Mouse (Mus musculus): ENCODE results near the gene Fpr1. TPM values are rescaled to one million over a fixed set of nuclear protein-coding genes. Genes with fewer than 3 reads are reported as not detected.

Fpr1 gene
- polyA plus RNA-seq, 1 experiment from 2014 or later = 0.21 TPM

- H3K9ac ChIP-seq (ENCODE audit: low read length) = no peak within 1 kb of the TSS
- no peaks in the 10 kb centered on the region for H3K9me3 ChIP-seq (replicated peaks; ENCODE audit: control insufficient read depth, low read length)
- H3K36me3 ChIP-seq (ENCODE audit: control insufficient read depth, insufficient read depth) = no peaks in the 10 kb centered on the region
- no peak within 1 kb of the TSS for H3K4me2 ChIP-seq (ENCODE audit: low read depth, low read length)
- H3K27me3 ChIP-seq (ENCODE audit: control insufficient read depth, insufficient read depth, low read length) = no peaks in the 10 kb centered on the region
- H3K27ac ChIP-seq (ENCODE audit: low read length) = no peak within 1 kb of the TSS
- WGBS = 36% methylated on average over 1 of the region's 1 CpGs
- no peak within 1 kb of the TSS for H3K4me3 ChIP-seq (ENCODE audit: low read length)
- H3K4me1 ChIP-seq (ENCODE audit: control insufficient read depth, insufficient read depth, low read length) = no peaks in the 10 kb centered on the region
- no peak for ATAC-seq (replicated peaks; ENCODE audit: extremely low read depth, insufficient read depth, low FRiP score)
These were observed 4.1 kb upstream of the Fpr1 start, which contains the start of the genes Fpr2 and Fpr3 for GRCm38 (mm10) chr17:17887774-17888248. Fpr2 (plus strand) TSS chr17:17887824. Fpr3 (plus strand) TSS chr17:17887852.

- Histone ChIP-seq H3K4me1 (ENCODE audit: control insufficient read depth, insufficient read depth, low read length) (no peaks in the 10 kb centered on the region), H3K27ac (ENCODE audit: low read length) (no peak overlapping the region), H3K9me3 (replicated peaks; ENCODE audit: control insufficient read depth, low read length) (no peaks in the 10 kb centered on the region), H3K9ac (ENCODE audit: low read length) (no peak overlapping the region), H3K36me3 (ENCODE audit: control insufficient read depth, insufficient read depth) (no peaks in the 10 kb centered on the region), H3K27me3 (ENCODE audit: control insufficient read depth, insufficient read depth, low read length) (no peaks in the 10 kb centered on the region), H3K4me2 (ENCODE audit: low read depth, low read length) (no peak overlapping the region), H3K4me3 (ENCODE audit: low read length) (no peak overlapping the region)
- WGBS = 74% methylated on average over 3 of the region's 3 CpGs
- no peak for ATAC-seq (replicated peaks; ENCODE audit: extremely low read depth, insufficient read depth, low FRiP score)
These were observed 1.1 kb downstream of the Fpr1 start for GRCm38 (mm10) chr17:17882672-17883071.

GRCm38 (mm10) chr17:17879347-17879746 lies 4.4 kb downstream of the Fpr1 start:
- no peak for ATAC-seq (replicated peaks; ENCODE audit: extremely low read depth, insufficient read depth, low FRiP score)
- no peaks in the 10 kb centered on the region for H3K9me3 ChIP-seq (replicated peaks; ENCODE audit: control insufficient read depth, low read length)
- H3K9ac ChIP-seq (ENCODE audit: low read length) = no peak overlapping the region
- no peak overlapping the region for H3K27ac ChIP-seq (ENCODE audit: low read length)
- no peak overlapping the region for H3K4me2 ChIP-seq (ENCODE audit: low read depth, low read length)
- no peak overlapping the region for H3K4me3 ChIP-seq (ENCODE audit: low read length)
- WGBS = 71% methylated on average over 1 of the region's 1 CpGs
- no peaks in the 10 kb centered on the region for H3K4me1 ChIP-seq (ENCODE audit: control insufficient read depth, insufficient read depth, low read length)
- H3K27me3 ChIP-seq (ENCODE audit: control insufficient read depth, insufficient read depth, low read length) = no peaks in the 10 kb centered on the region
- no peaks in the 10 kb centered on the region for H3K36me3 ChIP-seq (ENCODE audit: control insufficient read depth, insufficient read depth)

GRCm38 (mm10) chr17:17871697-17872096 lies 12.0 kb downstream of the Fpr1 start:
- WGBS = 77% methylated on average over 2 of the region's 2 CpGs
- Histone ChIP-seq H3K4me3 (ENCODE audit: low read length) (no peak overlapping the region), H3K4me2 (ENCODE audit: low read depth, low read length) (no peak overlapping the region), H3K27ac (ENCODE audit: low read length) (no peak overlapping the region), H3K27me3 (ENCODE audit: control insufficient read depth, insufficient read depth, low read length) (no peaks in the 10 kb centered on the region), H3K9ac (ENCODE audit: low read length) (no peak overlapping the region), H3K4me1 (ENCODE audit: control insufficient read depth, insufficient read depth, low read length) (no peaks in the 10 kb centered on the region), H3K36me3 (ENCODE audit: control insufficient read depth, insufficient read depth) (no peaks in the 10 kb centered on the region), H3K9me3 (replicated peaks; ENCODE audit: control insufficient read depth, low read length) (no peaks in the 10 kb centered on the region)
- no peak for ATAC-seq (replicated peaks; ENCODE audit: extremely low read depth, insufficient read depth, low FRiP score)

- H3K9ac ChIP-seq (ENCODE audit: low read length) = no peak overlapping the region
- H3K27me3 ChIP-seq (ENCODE audit: control insufficient read depth, insufficient read depth, low read length) = no peaks in the 10 kb centered on the region
- H3K9me3 ChIP-seq (replicated peaks; ENCODE audit: control insufficient read depth, low read length) = no peaks in the 10 kb centered on the region
- no peak overlapping the region for H3K4me3 ChIP-seq (ENCODE audit: low read length)
- H3K36me3 ChIP-seq (ENCODE audit: control insufficient read depth, insufficient read depth) = no peaks in the 10 kb centered on the region
- WGBS = 67% methylated on average over 2 of the region's 2 CpGs
- no peaks in the 10 kb centered on the region for H3K4me1 ChIP-seq (ENCODE audit: control insufficient read depth, insufficient read depth, low read length)
- H3K4me2 ChIP-seq (ENCODE audit: low read depth, low read length) = no peak overlapping the region
- H3K27ac ChIP-seq (ENCODE audit: low read length) = no peak overlapping the region
- ATAC-seq (replicated peaks; ENCODE audit: extremely low read depth, insufficient read depth, low FRiP score) = no peak
These were observed 12.7 kb downstream of the Fpr1 start for GRCm38 (mm10) chr17:17870892-17871550.

GRCm38 (mm10) chr17:17866801-17867469 lies 16.8 kb downstream of the Fpr1 start:
- no peak overlapping the region for H3K4me2 ChIP-seq (ENCODE audit: low read depth, low read length)
- H3K9ac ChIP-seq (ENCODE audit: low read length) = no peak overlapping the region
- no peaks in the 10 kb centered on the region for H3K9me3 ChIP-seq (replicated peaks; ENCODE audit: control insufficient read depth, low read length)
- 83% methylated on average over 11 of the region's 11 CpGs for WGBS
- H3K27ac ChIP-seq (ENCODE audit: low read length) = no peak overlapping the region
- H3K4me1 ChIP-seq (ENCODE audit: control insufficient read depth, insufficient read depth, low read length) = no peaks in the 10 kb centered on the region
- peaks cover 5% of the 10 kb centered on the region; the same call in 1 of the 2 replicates for H3K36me3 ChIP-seq (ENCODE audit: control insufficient read depth, insufficient read depth)
- H3K27me3 ChIP-seq (ENCODE audit: control insufficient read depth, insufficient read depth, low read length) = no peaks in the 10 kb centered on the region
- ATAC-seq (replicated peaks; ENCODE audit: extremely low read depth, insufficient read depth, low FRiP score) = no peak
- H3K4me3 ChIP-seq (ENCODE audit: low read length) = no peak overlapping the region

GRCm38 (mm10) chr17:17865168-17865567 lies 18.6 kb downstream of the Fpr1 start:
- no peaks in the 10 kb centered on the region for H3K9me3 ChIP-seq (replicated peaks; ENCODE audit: control insufficient read depth, low read length)
- peaks cover 5% of the 10 kb centered on the region; the same call in 1 of the 2 replicates for H3K36me3 ChIP-seq (ENCODE audit: control insufficient read depth, insufficient read depth)
- H3K4me3 ChIP-seq (ENCODE audit: low read length) = no peak overlapping the region
- 58% methylated on average over 2 of the region's 2 CpGs for WGBS
- no peak overlapping the region for H3K4me2 ChIP-seq (ENCODE audit: low read depth, low read length)
- ATAC-seq (replicated peaks; ENCODE audit: extremely low read depth, insufficient read depth, low FRiP score) = no peak
- no peak overlapping the region for H3K27ac ChIP-seq (ENCODE audit: low read length)
- no peaks in the 10 kb centered on the region for H3K4me1 ChIP-seq (ENCODE audit: control insufficient read depth, insufficient read depth, low read length)
- H3K27me3 ChIP-seq (ENCODE audit: control insufficient read depth, insufficient read depth, low read length) = no peaks in the 10 kb centered on the region
- H3K9ac ChIP-seq (ENCODE audit: low read length) = no peak overlapping the region

- H3K4me2 ChIP-seq (ENCODE audit: low read depth, low read length) = no peak overlapping the region
- 0 out of 2 replicates have a peak, but pooled peaks have one; percentile 32 for ATAC-seq (replicated peaks; ENCODE audit: extremely low read depth, insufficient read depth, low FRiP score)
- no peak overlapping the region for H3K27ac ChIP-seq (ENCODE audit: low read length)
- H3K4me1 ChIP-seq (ENCODE audit: control insufficient read depth, insufficient read depth, low read length) = no peaks in the 10 kb centered on the region
- H3K36me3 ChIP-seq (ENCODE audit: control insufficient read depth, insufficient read depth) = peaks cover 5% of the 10 kb centered on the region; the same call in 1 of the 2 replicates
- H3K4me3 ChIP-seq (ENCODE audit: low read length) = no peak overlapping the region
- H3K27me3 ChIP-seq (ENCODE audit: control insufficient read depth, insufficient read depth, low read length) = no peaks in the 10 kb centered on the region
- 73% methylated on average over 1 of the region's 1 CpGs for WGBS
- H3K9me3 ChIP-seq (replicated peaks; ENCODE audit: control insufficient read depth, low read length) = no peaks in the 10 kb centered on the region
- no peak overlapping the region for H3K9ac ChIP-seq (ENCODE audit: low read length)
These were observed 21.4 kb downstream of the Fpr1 start for GRCm38 (mm10) chr17:17862360-17862759.

GRCm38 (mm10) chr17:17860110-17860509 lies 23.6 kb downstream of the Fpr1 start:
- Histone ChIP-seq H3K36me3 (ENCODE audit: control insufficient read depth, insufficient read depth) (peaks cover 3% of the 10 kb centered on the region; the same call in 1 of the 2 replicates), H3K4me3 (ENCODE audit: low read length) (no peak overlapping the region)

More at GRCm38 (mm10) chr17:17860110-17860509, 23.6 kb downstream of the Fpr1 start:
- Histone ChIP-seq H3K27ac (ENCODE audit: low read length) (no peak overlapping the region), H3K4me2 (ENCODE audit: low read depth, low read length) (no peak overlapping the region), H3K27me3 (ENCODE audit: control insufficient read depth, insufficient read depth, low read length) (no peaks in the 10 kb centered on the region), H3K4me1 (ENCODE audit: control insufficient read depth, insufficient read depth, low read length) (no peaks in the 10 kb centered on the region), H3K9ac (ENCODE audit: low read length) (no peak overlapping the region), H3K9me3 (replicated peaks; ENCODE audit: control insufficient read depth, low read length) (no peaks in the 10 kb centered on the region)
- 81% methylated on average over 3 of the region's 3 CpGs for WGBS
- ATAC-seq (replicated peaks; ENCODE audit: extremely low read depth, insufficient read depth, low FRiP score) = no peak
